16 mouse cellular contexts compared by ENCODE assay signal in the genomic region with DNA sequence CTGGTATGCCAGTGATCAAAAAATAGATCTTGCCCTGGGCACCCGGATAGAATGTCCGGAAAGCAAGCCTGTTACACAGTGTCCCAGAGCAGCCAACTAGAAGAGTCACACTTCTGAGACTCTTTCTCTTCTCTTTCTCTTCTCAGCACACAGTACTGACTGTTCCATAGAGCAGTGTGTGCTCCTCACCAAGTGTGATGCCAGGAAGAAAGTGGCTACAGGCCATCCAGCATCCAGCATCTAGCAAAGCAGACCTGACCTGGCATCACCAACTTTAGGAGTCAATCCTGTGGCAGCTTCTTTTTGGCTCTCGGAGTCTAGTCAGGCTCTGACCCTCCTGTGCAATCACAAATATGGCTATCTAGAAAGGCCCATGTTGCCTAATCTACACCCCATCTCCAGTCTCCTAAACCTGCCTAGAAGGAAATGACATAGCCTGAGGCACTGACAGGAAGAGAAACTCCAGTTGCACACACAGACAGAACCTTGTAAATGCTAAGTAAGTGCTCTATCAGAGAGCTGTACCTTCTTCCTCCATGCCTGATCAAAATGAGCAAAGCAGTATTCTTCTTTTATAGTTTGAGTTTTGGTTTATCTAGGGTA. TPM values are rescaled to one million over a fixed set of nuclear protein-coding genes. Genes with fewer than 3 reads are reported as not detected.
A peak's percentile ranks its signal among the peaks of the same experiment; 100 is the strongest.
DNase-seq lines count a peak whose midpoint lies in the region; ATAC-seq and TF ChIP-seq lines count a peak whose summit lies in the region.
"Had no signal": no experiment of that assay in that cellular context is flagged by ENCODE, and none has a peak within 500 bp of the region (broad histone marks: within the 10 kb centered on the region; RNA-seq: fewer than 3 reads in every experiment).

No protein-coding gene starts in this region.

- H3K4me3 ChIP-seq in bone marrow, adult 2 months (replicated peaks; ENCODE audit: control insufficient read depth, low read depth, low read length), result no peak overlapping the region
- H3K4me3 ChIP-seq: embryonic facial prominence, embryonic 15.5 days; limb, embryonic 12.5 days; neural tube, embryonic 13.5 days had no signal

- peak; percentile 84 for ATAC-seq in megakaryocyte progenitor cell, adult 5-6 weeks (replicated peaks; ENCODE audit: poor library complexity)
- ATAC-seq: forebrain, embryonic 14.5 days; intestine, embryonic 16.5 days had no signal

- DNase-seq in heart, adult 11 months, result peak; percentile 85
- no peak for DNase-seq in heart, postnatal 25 days (ENCODE audit: low spot score)
- peak; percentile 1 for DNase-seq in lung, postnatal 10 days
- DNase-seq in lung, postnatal 36 days, result no peak
- DNase-seq in ovary, postnatal 10 days (ENCODE audit: low spot score), result no peak
- no peak for DNase-seq in frontal cortex, postnatal 25 days (ENCODE audit: low spot score in 2 of 2)
- DNase-seq: adrenal gland, postnatal 36 days; kidney, postnatal 36 days; midbrain, embryonic 14.5 days had no signal

- no peak for TF ChIP-seq CTCF in bone marrow, adult 2 months (IDR thresholded peaks at IDR 0.05; ENCODE audit: control insufficient read depth, insufficient read depth, low read length)

- H3K4me1 ChIP-seq in bone marrow, adult 2 months (ENCODE audit: control insufficient read depth, insufficient read depth, low read length), result peaks cover 4% of the 10 kb centered on the region; the same call in 1 of the 2 replicates
- H3K4me1 ChIP-seq: embryonic facial prominence, embryonic 15.5 days; limb, embryonic 12.5 days; neural tube, embryonic 13.5 days had no signal

- peak overlapping the region; percentile 64; the same call in 1 of the 2 replicates for H3K27ac ChIP-seq in bone marrow, adult 2 months (ENCODE audit: control insufficient read depth, insufficient read depth, low read depth, low read length, poor library complexity)
- H3K27ac ChIP-seq: embryonic facial prominence, embryonic 15.5 days; limb, embryonic 12.5 days; neural tube, embryonic 13.5 days had no signal

- TF ChIP-seq POLR2A in bone marrow, adult 2 months (IDR thresholded peaks at IDR 0.05; ENCODE audit: borderline replicate concordance, control insufficient read depth, low read depth, low read length), result no peak

- WGBS in bone marrow, adult 2 months, result 57% methylated on average over 3 of the region's 3 CpGs

- intact Hi-C loops in heart, postnatal 25 days (cut with DNase I), result no loop called here

RNA-seq across cellular contexts. Expression of a gene that starts 27.3 kb away (rescaled TPM):
- 10 to 100 TPM; 40.4 to 41.2 TPM for total RNA-seq in heart, postnatal 25 days (2021)
- polyA plus RNA-seq in bone marrow, adult 2 months (2011; ENCODE audit: insufficient read depth, insufficient read length, low replicate concordance, missing spikeins), result 60.1 and 96.4 TPM in 2 replicates
- total RNA-seq in megakaryocyte progenitor cell, adult 5-6 weeks (2015), result 46.8 and 54.3 TPM in 2 replicates
- total RNA-seq in megakaryocyte progenitor cell, adult 5-6 weeks (2017), result 82.2 and 117 TPM in 2 replicates

Comparison
In these comparisons a context has a peak if more than half of its experiments do, and no peak if none do; other contexts are left out.
1. DNase-seq: peak in heart, adult 11 months (single experiment) and lung, postnatal 10 days (single experiment); none in heart, postnatal 25 days (single experiment), lung, postnatal 36 days (single experiment), ovary, postnatal 10 days (single experiment) and frontal cortex, postnatal 25 days (0 of 2).